Mouse (Mus musculus) adrenal gland, adult 8-10 months (tissue): ENCODE measurements around the gene Sec14l1. TPM values are rescaled to one million over a fixed set of nuclear protein-coding genes. Genes with fewer than 3 reads are reported as not detected.

Source experiments
- DNase-seq: peaks from one replicate; pipeline ENCODE4 v3.0.0; 2022
- total RNA-seq, 4 experiments: library from RNA; stranded (reverse); gene quantifications; 2 replicates each; pipeline ENCODE4 v1.2.4; 2022

Sec14l1 gene
- total RNA-seq, 4 experiments from 2014 or later, result 138 to 170 (median 166) TPM

GRCm38 (mm10) chr11:117129473-117129872, 14.5 kb downstream of the Sec14l1 start:
- no peak for DNase-seq

- no peak for DNase-seq
Observed at GRCm38 (mm10) chr11:117130068-117130467, 15.1 kb downstream of the Sec14l1 start.

- no peak for DNase-seq
Observed at GRCm38 (mm10) chr11:117130888-117131287, 15.9 kb downstream of the Sec14l1 start.

- no peak for DNase-seq
Observed at GRCm38 (mm10) chr11:117131450-117131849, 16.5 kb downstream of the Sec14l1 start.

GRCm38 (mm10) chr11:117134776-117135387, 19.9 kb downstream of the Sec14l1 start:
- DNase-seq, result peak; percentile 84

GRCm38 (mm10) chr11:117135457-117136290, 20.7 kb downstream of the Sec14l1 start:
- no peak for DNase-seq

GRCm38 (mm10) chr11:117136880-117137279, 21.9 kb downstream of the Sec14l1 start:
- no peak for DNase-seq

GRCm38 (mm10) chr11:117138213-117138761, 23.3 kb downstream of the Sec14l1 start:
- no peak for DNase-seq

- no peak for DNase-seq
Observed at GRCm38 (mm10) chr11:117138795-117139463, 24.0 kb downstream of the Sec14l1 start.

GRCm38 (mm10) chr11:117141376-117142001, 26.5 kb downstream of the Sec14l1 start:
- no peak for DNase-seq

- no peak for DNase-seq
Observed at GRCm38 (mm10) chr11:117142507-117142906, 27.5 kb downstream of the Sec14l1 start.

- no peak for DNase-seq
Observed at GRCm38 (mm10) chr11:117145451-117146117, 30.6 kb downstream of the Sec14l1 start.

- DNase-seq, result no peak
Observed at GRCm38 (mm10) chr11:117146118-117146506, 31.1 kb downstream of the Sec14l1 start.

- no peak for DNase-seq
Observed at GRCm38 (mm10) chr11:117146776-117147536, 32.0 kb downstream of the Sec14l1 start.

GRCm38 (mm10) chr11:117148893-117149685, 34.1 kb downstream of the Sec14l1 start:
- no peak for DNase-seq

GRCm38 (mm10) chr11:117150467-117150966, 35.5 kb downstream of the Sec14l1 start:
- no peak for DNase-seq

GRCm38 (mm10) chr11:117151461-117151860, 36.5 kb downstream of the Sec14l1 start:
- no peak for DNase-seq

GRCm38 (mm10) chr11:117152541-117152940, 37.6 kb downstream of the Sec14l1 start:
- no peak for DNase-seq

- no peak for DNase-seq
Observed at GRCm38 (mm10) chr11:117153553-117153952, 38.6 kb downstream of the Sec14l1 start.
